In the genomic region with DNA sequence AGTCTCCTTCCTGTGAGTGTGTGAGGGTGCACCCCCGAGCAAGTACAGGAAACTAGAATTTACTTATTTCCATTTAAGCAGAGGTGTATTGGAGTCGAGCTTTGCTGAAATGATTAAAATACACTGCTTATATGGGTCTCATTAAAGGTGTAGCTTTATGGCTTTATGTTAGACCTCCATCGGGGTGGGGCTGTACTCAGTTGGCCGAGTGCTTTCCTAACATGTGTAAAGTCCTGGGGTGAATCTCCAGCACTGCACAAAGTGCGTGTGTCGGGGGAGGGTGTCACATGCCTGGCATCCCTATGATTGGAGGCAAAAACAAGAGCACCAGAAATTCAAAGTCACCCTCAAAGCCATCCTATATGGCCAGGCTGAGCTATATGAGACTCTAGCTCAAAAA, we compare ENCODE assay signal across 32 mouse cellular contexts.
"Had no signal": no experiment of that assay in that cellular context is flagged by ENCODE, and none has a peak within 500 bp of the region (broad histone marks: within the 10 kb centered on the region; RNA-seq: fewer than 3 reads in every experiment).

No protein-coding gene starts in this region.

- H3K27me3 ChIP-seq: limb, embryonic 12.5 days; limb, embryonic 13.5 days; limb, embryonic 15.5 days; lung, embryonic 15.5 days; midbrain, embryonic 13.5 days; midbrain, embryonic 15.5 days; neural tube, embryonic 12.5 days had no signal

- H3K9me3 ChIP-seq: limb, embryonic 10.5 days; limb, embryonic 12.5 days; limb, embryonic 13.5 days; limb, embryonic 15.5 days; liver, embryonic 12.5 days; liver, embryonic 13.5 days; liver, embryonic 15.5 days; lung, embryonic 15.5 days; megakaryocyte, embryonic 14.5 days; midbrain, embryonic 10.5 days; midbrain, embryonic 12.5 days; midbrain, embryonic 13.5 days; midbrain, embryonic 15.5 days; neural tube, embryonic 12.5 days had no signal

- H3K4me1 ChIP-seq: midbrain, embryonic 12.5 days; midbrain, embryonic 13.5 days; midbrain, embryonic 15.5 days had no signal

- H3K36me3 ChIP-seq: limb, embryonic 10.5 days; limb, embryonic 12.5 days; limb, embryonic 13.5 days; limb, embryonic 15.5 days; liver, embryonic 12.5 days; liver, embryonic 13.5 days; liver, embryonic 15.5 days; lung, embryonic 15.5 days; midbrain, embryonic 10.5 days; midbrain, embryonic 12.5 days; midbrain, embryonic 13.5 days; midbrain, embryonic 15.5 days; neural tube, embryonic 12.5 days had no signal

- H3K27ac ChIP-seq: limb, embryonic 10.5 days; limb, embryonic 13.5 days; limb, embryonic 15.5 days; liver, embryonic 12.5 days; liver, embryonic 13.5 days; liver, embryonic 14.5 days; liver, embryonic 15.5 days; lung, embryonic 15.5 days; macrophage; midbrain, embryonic 10.5 days; midbrain, embryonic 12.5 days; midbrain, embryonic 13.5 days; midbrain, embryonic 15.5 days; neural tube, embryonic 12.5 days had no signal

- H3K4me3 ChIP-seq: limb, embryonic 10.5 days; limb, embryonic 12.5 days; limb, embryonic 13.5 days; limb, embryonic 15.5 days; liver, embryonic 12.5 days; liver, embryonic 13.5 days; liver, embryonic 15.5 days; lung, embryonic 15.5 days; megakaryocyte, embryonic 14.5 days; midbrain, embryonic 10.5 days; midbrain, embryonic 12.5 days; midbrain, embryonic 13.5 days; midbrain, embryonic 15.5 days; myocyte; neural tube, embryonic 12.5 days had no signal

- H3K9ac ChIP-seq: limb, embryonic 12.5 days; limb, embryonic 13.5 days; limb, embryonic 15.5 days; liver, embryonic 12.5 days; liver, embryonic 13.5 days; liver, embryonic 14.5 days; liver, embryonic 15.5 days; liver, postnatal 0 days; lung, embryonic 14.5 days; lung, embryonic 15.5 days; midbrain, embryonic 12.5 days; midbrain, embryonic 13.5 days; midbrain, embryonic 15.5 days; neural tube, embryonic 12.5 days had no signal

- ATAC-seq: liver, embryonic 12.5 days; liver, postnatal 0 days; lung, postnatal 0 days; midbrain, embryonic 13.5 days; midbrain, embryonic 15.5 days; midbrain, embryonic 16.5 days had no signal

- H3K4me2 ChIP-seq: limb, embryonic 12.5 days; limb, embryonic 13.5 days; limb, embryonic 15.5 days; liver, embryonic 11.5 days; liver, embryonic 12.5 days; liver, embryonic 13.5 days; liver, embryonic 15.5 days; lung, embryonic 14.5 days; lung, embryonic 15.5 days; midbrain, embryonic 11.5 days; midbrain, embryonic 12.5 days; midbrain, embryonic 13.5 days; midbrain, embryonic 15.5 days; neural tube, embryonic 12.5 days had no signal

- DNase-seq: left cerebral cortex, postnatal 4 days; liver; liver, embryonic 13.5 days; liver, postnatal 0 days; lung, adult 18-20 months; lung, adult 2 months; lung, embryonic 14.5 days; lung, postnatal 10 days; lung, postnatal 14 days; lung, postnatal 36 days; lung, postnatal 4 days; midbrain, embryonic 14.5 days had no signal
